Mouse (Mus musculus) liver, adult 2 months (tissue): ENCODE measurements at regions not wholly inside any gene's neighbourhood (a gene's known extent, or its start where the extent isn't known, plus 50 kb on each side); places are given as distances from the start of the nearest gene placed in this dataset.

Experiments used
- DNase-seq: peaks from one replicate; pipeline ENCODE4 v3.0.0-alpha.2; 2011; ENCODE audit warnings: low read depth, low spot score; ENCODE audit errors: extremely low read depth
- H3K27ac ChIP-seq: fragments of 200-500 bp; replicated peaks from 2 replicates; pipeline ENCODE4 v1.5.1; 2012; ENCODE audit warnings: low read depth, mild to moderate bottlenecking, control low read depth, inconsistent platforms, low read length; ENCODE audit not compliant: insufficient read depth
- H3K27me3 ChIP-seq: fragments of 200-500 bp; 2 replicates; pipeline ENCODE4 v1.6.1; 2012; ENCODE audit warnings: mild to moderate bottlenecking, moderate library complexity, low read length, inconsistent platforms; ENCODE audit not compliant: control insufficient read depth, insufficient read depth
- H3K36me3 ChIP-seq: fragments of 200-500 bp; 2 replicates; pipeline ENCODE4 v1.6.1; 2012; ENCODE audit warnings: low read length, inconsistent platforms; ENCODE audit not compliant: control insufficient read depth, insufficient read depth
- H3K4me1 ChIP-seq: fragments of 200-500 bp; 2 replicates; pipeline ENCODE4 v1.6.1; 2011; ENCODE audit warnings: low read length; ENCODE audit not compliant: control insufficient read depth, insufficient read depth
- H3K4me3 ChIP-seq: fragments of 200-500 bp; 2 replicates; pipeline ENCODE4 v1.5.1; 2011; ENCODE audit warnings: low read depth, mild to moderate bottlenecking, control low read depth, low read length, moderate library complexity; ENCODE audit not compliant: insufficient read depth
- H3K79me2 ChIP-seq: fragments of 200-500 bp; 2 replicates; pipeline ENCODE4 v1.6.1; 2012; ENCODE audit warnings: inconsistent platforms, mild to moderate bottlenecking, low read length, moderate library complexity; ENCODE audit not compliant: control insufficient read depth, insufficient read depth
- H3K9ac ChIP-seq: fragments of 200-500 bp; 2 replicates; pipeline ENCODE4 v1.6.1; 2012; ENCODE audit warnings: low read depth, mild to moderate bottlenecking, control low read depth, inconsistent platforms, low read length
- CTCF ChIP-seq: fragments of 200-500 bp; IDR thresholded peaks from 2 replicates; pipeline ENCODE4 v1.5.1; 2011; ENCODE audit warnings: low read depth, low read length, control low read depth
- POLR2A ChIP-seq: fragments of 200-500 bp; IDR thresholded peaks from 2 replicates; pipeline ENCODE4 v1.6.1; 2011; ENCODE audit warnings: low read length, control low read depth; ENCODE audit not compliant: insufficient read depth; ENCODE audit errors: extremely low read depth
- WGBS: fragments of 180-500 bp; shearing (Covaris S2); methylation state at CpG from one replicate; pipeline ENCODE4 v1.1.7; 2018; 5-methylcytosine and 5-hydroxymethylcytosine counted together

DNA sequence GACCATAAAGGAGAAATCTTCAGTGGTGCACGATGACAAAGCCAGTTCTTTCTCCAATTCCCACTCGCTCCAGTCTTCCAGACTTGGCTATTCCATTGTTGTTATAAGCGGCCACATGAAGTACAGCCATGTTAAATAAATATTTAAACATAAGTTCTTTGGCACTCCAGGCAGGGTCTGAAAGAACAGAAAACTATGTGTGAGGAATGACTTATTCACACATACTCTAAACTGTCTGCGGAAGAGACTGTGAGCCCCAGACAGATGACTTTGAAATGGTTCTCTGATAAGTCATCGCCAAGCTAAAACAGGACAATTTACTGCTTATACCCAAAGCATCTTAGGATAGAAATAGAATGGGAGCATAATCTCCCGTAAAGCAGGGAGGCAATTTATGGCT lies 377.2 kb upstream of the Tom1l1 start:
- Histone ChIP-seq H3K27me3 (no peaks in the 10 kb centered on the region), H3K4me3 (no peak overlapping the region), H3K36me3 (no peaks in the 10 kb centered on the region), H3K27ac (no peak overlapping the region), H3K79me2 (no peaks in the 10 kb centered on the region), H3K4me1 (no peaks in the 10 kb centered on the region), H3K9ac (no peak overlapping the region)
- WGBS = 85% methylated on average over 6 of the region's 6 CpGs
- no peak for DNase-seq
- TF ChIP-seq CTCF = no peak

- Histone ChIP-seq H3K4me1 (no peaks in the 10 kb centered on the region), H3K79me2 (no peaks in the 10 kb centered on the region), H3K36me3 (no peaks in the 10 kb centered on the region), H3K27ac (no peak overlapping the region), H3K27me3 (no peaks in the 10 kb centered on the region), H3K4me3 (no peak overlapping the region), H3K9ac (no peak overlapping the region)
- TF ChIP-seq CTCF (no peak), POLR2A (no peak)
- 43% methylated on average over 9 of the region's 9 CpGs for WGBS
- DNase-seq = no peak
These were observed 368.9 kb upstream of the Tom1l1 start for GRCm38 (mm10) chr11:91056966-91057597.

DNA sequence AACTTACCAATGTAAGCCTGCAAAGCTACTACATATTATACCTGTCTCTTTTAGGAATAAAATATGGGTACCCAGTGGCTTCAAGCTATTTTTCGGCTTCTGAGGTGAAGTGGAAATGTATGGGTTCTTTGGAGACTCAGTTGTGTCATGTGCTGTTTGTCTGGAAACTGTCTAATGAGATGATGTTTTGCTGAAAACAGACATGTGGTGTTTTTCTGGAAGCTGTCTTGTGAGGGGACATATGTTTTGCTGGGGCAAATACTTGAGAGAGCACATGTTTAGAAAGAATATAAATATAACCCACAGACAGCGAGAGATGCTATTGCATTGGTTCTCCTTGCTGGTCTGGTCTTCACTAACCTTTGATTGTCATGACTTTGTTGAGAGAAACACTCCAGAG lies 365.2 kb upstream of the Tom1l1 start:
- Histone ChIP-seq H3K4me3 (no peak overlapping the region), H3K79me2 (no peaks in the 10 kb centered on the region), H3K27ac (no peak overlapping the region), H3K27me3 (no peaks in the 10 kb centered on the region), H3K36me3 (no peaks in the 10 kb centered on the region), H3K4me1 (no peaks in the 10 kb centered on the region), H3K9ac (no peak overlapping the region)
- no peak for DNase-seq
- 72% methylated on average over 2 of the region's 2 CpGs for WGBS
- TF ChIP-seq POLR2A = no peak
- no peak for TF ChIP-seq CTCF

- WGBS = 81% methylated on average over 3 of the region's 3 CpGs
- no peak for DNase-seq
- TF ChIP-seq CTCF (no peak), POLR2A (no peak)
These were observed 363.5 kb upstream of the Tom1l1 start for GRCm38 (mm10) chr11:91051646-91052045.

GRCm38 (mm10) chr11:91041486-91041885 lies 353.3 kb upstream of the Tom1l1 start:
- TF ChIP-seq POLR2A (no peak), CTCF (no peak)
- 66% methylated on average over 3 of the region's 3 CpGs for WGBS

More at GRCm38 (mm10) chr11:91051646-91052045, 363.5 kb upstream of the Tom1l1 start:
- H3K27me3 ChIP-seq = no peaks in the 10 kb centered on the region
- H3K79me2 ChIP-seq = no peaks in the 10 kb centered on the region
- H3K9ac ChIP-seq = no peak overlapping the region
- H3K36me3 ChIP-seq = no peaks in the 10 kb centered on the region
- H3K4me1 ChIP-seq = no peaks in the 10 kb centered on the region
- no peak overlapping the region for H3K27ac ChIP-seq
- no peak overlapping the region for H3K4me3 ChIP-seq

More at GRCm38 (mm10) chr11:91041486-91041885, 353.3 kb upstream of the Tom1l1 start:
- no peak overlapping the region for H3K9ac ChIP-seq
- H3K79me2 ChIP-seq = no peaks in the 10 kb centered on the region
- no peaks in the 10 kb centered on the region for H3K4me1 ChIP-seq
- H3K36me3 ChIP-seq = no peaks in the 10 kb centered on the region
- H3K27me3 ChIP-seq = no peaks in the 10 kb centered on the region
- no peak overlapping the region for H3K27ac ChIP-seq
- DNase-seq = no peak
- H3K4me3 ChIP-seq = no peak overlapping the region
